Mouse (Mus musculus): ENCODE measurements around the gene Olfr64. TPM values are rescaled to one million over a fixed set of nuclear protein-coding genes. Genes with fewer than 3 reads are reported as not detected.

The Olfr64 gene
- polyA plus RNA-seq (2021; fragmentation: Nextera tagmentation): not detected in 2 replicates
- long read RNA-seq, experiment 1: 0 reads
- long read RNA-seq, experiment 2: 0 reads

DNA sequence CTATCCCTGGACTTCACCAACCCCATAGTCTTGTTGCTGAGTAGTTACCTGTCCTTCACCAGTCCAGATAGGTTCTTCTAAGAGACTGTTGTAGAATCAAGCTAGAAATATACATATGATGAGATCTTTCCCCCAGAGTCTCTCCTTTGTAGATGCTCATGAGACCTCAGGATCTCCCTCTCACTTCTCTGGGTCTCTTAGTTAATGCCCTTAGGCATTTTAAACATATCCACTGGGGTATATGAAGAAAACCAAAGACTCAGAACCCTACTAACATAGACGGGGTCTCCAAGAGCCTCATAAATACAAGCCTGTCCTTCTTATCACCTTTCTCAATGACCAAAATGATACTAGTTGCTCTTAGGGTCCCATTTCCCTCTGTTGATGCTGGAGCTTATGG, at the start of gene Olfr64:
Gene Olfr64, minus strand, starts transcription at position 101 of the 400 bp plus-strand sequence.

DNA sequence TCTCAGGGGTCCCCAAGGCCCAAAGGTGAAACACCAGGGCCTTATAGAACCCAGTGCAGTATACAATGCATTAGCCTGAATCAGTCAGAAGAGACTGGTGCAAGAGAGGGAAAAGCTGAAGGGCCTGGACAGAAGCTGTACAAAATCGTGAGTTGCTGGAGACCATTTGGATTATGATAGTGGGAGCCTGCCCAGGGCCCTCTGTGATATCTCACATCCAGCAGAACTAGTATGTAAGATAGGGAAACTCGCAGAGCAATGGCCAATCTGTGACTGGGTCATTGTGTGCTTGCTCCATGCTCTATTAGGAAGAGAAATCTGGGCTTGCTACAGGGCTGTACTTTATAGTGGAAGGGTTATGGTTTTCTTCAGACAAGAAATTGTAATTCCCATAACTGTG, 40.0 kb upstream of the Olfr64 start, which contains the start of gene Olfr632:
Gene Olfr632, plus strand, starts transcription at position 84 of the 400 bp plus-strand sequence.

DNA sequence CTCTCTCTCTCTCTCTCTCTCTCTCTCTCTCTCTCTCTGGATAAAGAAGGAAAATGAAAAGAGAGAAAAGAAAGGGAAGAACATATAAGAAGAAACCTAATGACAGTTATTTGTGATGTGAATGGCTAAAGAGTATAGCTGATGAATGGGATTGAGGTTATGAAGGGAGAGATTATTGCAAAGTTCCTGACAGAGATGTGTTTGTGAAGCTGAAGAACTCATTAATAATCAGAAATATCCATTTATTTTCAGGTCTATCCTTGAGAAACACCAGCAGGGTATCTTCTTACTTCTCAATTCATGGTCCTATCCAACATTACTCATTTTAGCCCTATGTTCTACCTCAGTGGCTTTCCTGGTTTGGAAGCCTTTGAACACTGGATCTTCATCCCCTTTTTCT, 34.2 kb upstream of the Olfr64 start, which contains the start of gene Olfr631:
Gene Olfr631, plus strand, starts transcription at position 301 of the 400 bp plus-strand sequence.

DNA sequence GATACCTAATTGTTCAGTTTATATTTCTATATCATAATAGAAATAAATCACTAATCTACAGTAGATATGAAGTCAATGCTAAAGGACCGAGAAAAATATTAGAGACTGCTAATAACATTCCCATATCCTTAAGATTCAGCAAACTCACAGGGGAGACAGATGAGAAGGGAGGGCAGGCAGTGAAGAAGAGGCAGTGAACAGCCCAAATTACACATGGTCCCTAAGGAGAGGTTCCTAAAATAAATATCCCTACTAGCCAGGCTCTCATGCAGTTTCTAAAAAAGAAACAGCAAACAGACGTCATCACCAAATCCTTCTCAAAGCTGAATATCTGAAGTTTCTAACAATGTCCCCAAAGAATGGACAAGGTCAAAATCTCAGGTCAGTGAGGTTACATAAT, 8.9 kb upstream of the Olfr64 start, which contains the start of gene Olfr65:
Gene Olfr65, plus strand, starts transcription at position 301 of the 400 bp plus-strand sequence.

DNA sequence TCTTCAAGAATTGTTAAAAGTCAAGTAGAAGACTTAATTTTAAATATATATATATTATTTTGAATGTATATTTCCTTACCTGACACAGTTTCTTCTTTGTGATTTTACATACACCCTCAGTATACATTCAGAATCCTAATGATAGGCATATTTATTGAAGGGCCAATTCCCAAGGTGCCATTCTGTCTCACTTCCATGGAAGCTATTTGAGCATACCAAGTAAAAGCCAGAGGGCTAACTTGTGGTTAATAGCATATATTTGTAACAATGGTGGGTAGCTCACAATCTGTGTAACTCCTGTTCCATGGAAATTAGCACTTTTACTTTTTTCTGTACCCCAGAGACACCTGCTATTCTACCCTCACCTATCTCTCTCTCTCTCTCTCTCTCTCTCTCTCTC, 8.1 kb downstream of the Olfr64 start, which contains the start of gene Olfr66:
Gene Olfr66, minus strand, starts transcription at position 101 of the 400 bp plus-strand sequence.

DNA sequence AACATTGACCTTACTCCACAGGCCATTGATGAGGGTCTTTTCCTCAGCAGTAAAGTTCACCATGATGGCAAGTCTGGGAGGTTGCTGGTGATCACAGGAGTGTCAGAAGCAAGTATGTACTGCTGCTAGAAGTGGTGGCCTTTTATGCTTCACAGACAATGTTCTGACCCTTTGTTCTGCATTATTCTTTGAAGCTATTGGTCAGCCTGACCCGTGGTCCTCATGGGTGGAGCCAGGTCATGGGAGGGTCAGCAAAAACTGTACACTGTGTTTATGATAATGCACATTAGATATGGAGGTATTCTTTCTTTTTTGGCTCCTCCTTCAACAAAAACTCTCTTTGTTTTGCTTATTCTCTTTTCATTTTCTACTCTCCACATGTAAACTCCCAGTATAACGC, 41.2 kb downstream of the Olfr64 start, which contains the start of gene Hbb-y:
Gene Hbb-y, minus strand, starts transcription at position 127 of the 400 bp plus-strand sequence.

DNA sequence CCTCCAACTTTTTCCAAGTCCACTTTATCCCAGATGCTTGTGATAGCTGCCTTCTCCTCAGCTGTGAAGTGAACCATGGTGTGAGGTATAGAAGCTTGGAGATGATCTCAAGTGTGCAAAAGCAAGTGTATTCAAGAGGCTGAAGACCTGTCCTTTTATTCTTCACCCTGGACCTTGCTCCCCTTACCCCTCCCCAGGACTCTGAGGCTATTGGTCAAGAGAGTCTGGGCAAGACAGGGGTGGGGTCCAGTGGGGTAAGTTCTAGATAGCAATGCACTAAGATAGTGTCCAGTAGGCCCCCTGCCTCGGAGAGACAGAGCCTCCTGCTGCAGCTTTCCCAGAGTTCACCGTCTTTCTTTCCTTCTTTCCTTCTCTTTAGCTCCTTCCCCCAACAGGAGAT, 51.3 kb downstream of the Olfr64 start, which contains the start of gene Hbb-bh1:
Gene Hbb-bh1, minus strand, starts transcription at position 131 of the 400 bp plus-strand sequence.

DNA sequence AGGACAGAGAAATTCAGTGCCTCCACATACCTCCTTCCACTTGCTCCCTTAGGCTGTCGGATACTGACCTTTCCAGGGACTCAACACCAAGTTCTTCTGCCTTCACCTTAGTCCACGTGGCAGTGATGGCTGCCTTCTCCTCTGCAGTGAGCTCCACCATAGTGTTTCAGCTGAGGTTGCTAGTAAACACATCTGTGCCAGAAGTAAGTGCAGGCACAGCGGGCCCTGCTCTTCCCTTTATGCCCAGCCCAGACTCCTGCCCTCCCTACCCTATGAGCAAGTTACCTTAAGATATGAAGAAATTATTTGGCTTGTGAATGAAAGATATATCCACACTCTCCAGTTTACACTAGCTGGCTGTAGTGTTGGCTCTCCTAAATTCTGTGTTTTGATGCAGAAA, 54.0 kb downstream of the Olfr64 start, which contains the start of gene Hbb-bh2:
Gene Hbb-bh2, minus strand, starts transcription at position 253 of the 400 bp plus-strand sequence.

Other genes with a start within 250 kb of the Olfr64 start
- not detected in 2 replicates for gene Olfr623, start 230.8 kb downstream of the Olfr64 start, polyA plus RNA-seq (2021; fragmentation: Nextera tagmentation)
- gene Olfr624, start 223.3 kb downstream of the Olfr64 start, polyA plus RNA-seq (2021; fragmentation: Nextera tagmentation): not detected in 2 replicates
- not detected in 2 replicates for gene Olfr625-ps1, start 211.8 kb downstream of the Olfr64 start, polyA plus RNA-seq (2021; fragmentation: Nextera tagmentation)
- not detected in 2 replicates for gene Olfr243, start 179.8 kb downstream of the Olfr64 start, polyA plus RNA-seq (2021; fragmentation: Nextera tagmentation)
- gene Olfr628, start 164.1 kb downstream of the Olfr64 start, polyA plus RNA-seq (2021; fragmentation: Nextera tagmentation): not detected in 2 replicates
- not detected in 2 replicates for gene Olfr629, start 149.5 kb downstream of the Olfr64 start, polyA plus RNA-seq (2021; fragmentation: Nextera tagmentation)
- gene Olfr630, start 137.2 kb downstream of the Olfr64 start, polyA plus RNA-seq (2021; fragmentation: Nextera tagmentation): not detected in 2 replicates
- gene Olfr69, start 122.9 kb downstream of the Olfr64 start, polyA plus RNA-seq (2021; fragmentation: Nextera tagmentation): not detected in 2 replicates
- not detected in 2 replicates for gene Olfr68, start 114.8 kb downstream of the Olfr64 start, polyA plus RNA-seq (2021; fragmentation: Nextera tagmentation)
- not detected in 2 replicates for gene Olfr67, start 102.7 kb downstream of the Olfr64 start, polyA plus RNA-seq (2021; fragmentation: Nextera tagmentation)
- 0.80 and 2.0 TPM in 2 replicates for gene Hbb-bt, start 80.5 kb downstream of the Olfr64 start, polyA plus RNA-seq (2021; fragmentation: Nextera tagmentation)
- 6.5 and 12.6 TPM in 2 replicates for gene Hbb-bs, start 66.4 kb downstream of the Olfr64 start, polyA plus RNA-seq (2021; fragmentation: Nextera tagmentation)
- not detected in 2 replicates for gene Hbb-bh2, start 54.0 kb downstream of the Olfr64 start, polyA plus RNA-seq (2021; fragmentation: Nextera tagmentation)
- not detected in 2 replicates for gene Hbb-bh1, start 51.3 kb downstream of the Olfr64 start, polyA plus RNA-seq (2021; fragmentation: Nextera tagmentation)
- not detected in 2 replicates for gene Hbb-y, start 41.3 kb downstream of the Olfr64 start, polyA plus RNA-seq (2021; fragmentation: Nextera tagmentation)
- not detected in 2 replicates for gene Olfr66, start 8.2 kb downstream of the Olfr64 start, polyA plus RNA-seq (2021; fragmentation: Nextera tagmentation)
- gene Olfr65, start 9.0 kb upstream of the Olfr64 start, polyA plus RNA-seq (2021; fragmentation: Nextera tagmentation): not detected in 2 replicates
- not detected in 2 replicates for gene Olfr631, start 34.3 kb upstream of the Olfr64 start, polyA plus RNA-seq (2021; fragmentation: Nextera tagmentation)
- gene Olfr632, start 39.9 kb upstream of the Olfr64 start, polyA plus RNA-seq (2021; fragmentation: Nextera tagmentation): not detected in 2 replicates
- gene Olfr633, start 50.0 kb upstream of the Olfr64 start, polyA plus RNA-seq (2021; fragmentation: Nextera tagmentation): not detected in 2 replicates
- not detected in 2 replicates for gene Olfr635, start 76.7 kb upstream of the Olfr64 start, polyA plus RNA-seq (2021; fragmentation: Nextera tagmentation)
- not detected in 2 replicates for gene Olfr638, start 104.3 kb upstream of the Olfr64 start, polyA plus RNA-seq (2021; fragmentation: Nextera tagmentation)
- gene Olfr639, start 122.8 kb upstream of the Olfr64 start, polyA plus RNA-seq (2021; fragmentation: Nextera tagmentation): not detected in 2 replicates
- not detected in 2 replicates for gene Olfr640, start 131.1 kb upstream of the Olfr64 start, polyA plus RNA-seq (2021; fragmentation: Nextera tagmentation)
- not detected in 2 replicates for gene Olfr641, start 141.0 kb upstream of the Olfr64 start, polyA plus RNA-seq (2021; fragmentation: Nextera tagmentation)
- gene Olfr642, start 158.2 kb upstream of the Olfr64 start, polyA plus RNA-seq (2021; fragmentation: Nextera tagmentation): not detected in 2 replicates
- not detected in 2 replicates for gene 4930516K23Rik, start 167.0 kb upstream of the Olfr64 start, polyA plus RNA-seq (2021; fragmentation: Nextera tagmentation)
- gene Olfr644, start 177.4 kb upstream of the Olfr64 start, polyA plus RNA-seq (2021; fragmentation: Nextera tagmentation): not detected in 2 replicates
- not detected in 2 replicates for gene Olfr645, start 191.0 kb upstream of the Olfr64 start, polyA plus RNA-seq (2021; fragmentation: Nextera tagmentation)
- not detected in 2 replicates for gene Olfr646, start 210.4 kb upstream of the Olfr64 start, polyA plus RNA-seq (2021; fragmentation: Nextera tagmentation)
- not detected in 2 replicates for gene Ubqln5, start 235.3 kb upstream of the Olfr64 start, polyA plus RNA-seq (2021; fragmentation: Nextera tagmentation)
- not detected in 2 replicates for gene Olfr643, start 242.9 kb upstream of the Olfr64 start, polyA plus RNA-seq (2021; fragmentation: Nextera tagmentation)
- gene Ubqln3, start 248.8 kb upstream of the Olfr64 start, polyA plus RNA-seq (2021; fragmentation: Nextera tagmentation): not detected in 2 replicates